Mouse (Mus musculus): ENCODE measurements at regions not wholly inside any gene's neighbourhood (a gene's known extent, or its start where the extent isn't known, plus 50 kb on each side); places are given as distances from the start of the nearest gene placed in this dataset.
"Not testable (repeated sequence)": the region's sequence is repeated elsewhere in the genome, so short reads cannot be mapped to it uniquely, and the experiment has no call there.

- DNase-seq = not testable (repeated sequence)
Observed at GRCm38 (mm10) chr12:115861759-115862158, 185.8 kb upstream of the Zfp386 start.

DNA sequence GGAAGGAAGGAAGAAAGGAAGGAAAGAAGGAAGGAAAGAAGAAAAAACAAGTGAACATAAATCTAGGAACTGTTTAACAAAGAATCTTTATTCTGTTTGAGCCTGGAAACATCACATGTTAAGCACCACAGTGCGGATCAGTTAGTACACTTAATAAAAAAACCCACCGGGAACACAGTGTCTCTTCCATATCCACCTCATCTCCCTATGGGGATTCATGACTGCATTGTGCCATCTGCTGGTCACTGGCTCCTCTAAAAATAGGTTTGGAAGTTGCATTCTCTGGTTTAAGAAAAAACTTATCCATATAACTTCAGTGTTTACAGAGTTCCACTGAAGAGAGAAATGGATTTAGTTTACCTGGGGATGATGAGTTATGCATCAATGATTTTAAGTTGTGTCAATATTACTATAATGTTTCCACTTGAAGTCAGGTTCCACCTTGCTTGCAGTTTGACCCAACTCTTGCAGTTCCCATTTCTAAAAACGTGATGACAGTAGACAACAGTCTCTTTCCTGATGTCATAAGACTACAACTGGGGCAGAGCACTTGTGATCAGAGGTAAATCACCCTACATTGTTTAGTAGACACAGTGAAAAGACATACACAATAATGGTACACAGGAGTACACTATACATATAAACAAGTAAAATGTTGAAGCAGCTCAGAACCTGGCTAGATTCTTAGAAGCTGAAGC lies 182.3 kb upstream of the Zfp386 start:
- DNase-seq = peak; percentile 9

GRCm38 (mm10) chr12:115868631-115869030 lies 178.9 kb upstream of the Zfp386 start:
- peak; percentile 5 for DNase-seq

DNA sequence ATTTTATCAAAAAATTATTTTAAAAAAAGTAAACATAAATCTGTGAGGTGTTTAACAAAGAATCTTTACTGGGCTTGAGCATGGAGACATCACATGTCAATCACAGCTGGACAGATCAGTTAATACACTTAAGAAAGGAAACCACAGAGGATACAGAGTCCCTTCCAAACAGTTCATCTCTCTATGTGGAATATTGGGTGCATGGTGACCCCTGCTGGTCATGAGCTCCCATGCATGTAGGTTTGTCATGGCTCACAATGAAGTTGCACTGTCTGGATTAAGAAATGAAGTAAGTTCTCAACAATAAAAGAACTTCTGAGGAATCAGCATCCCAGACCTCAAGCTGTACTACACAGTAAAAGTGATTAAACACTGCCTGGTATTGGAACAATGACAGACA lies 175.1 kb upstream of the Zfp386 start:
- not testable (repeated sequence) for DNase-seq

- DNase-seq = not testable (repeated sequence)
Observed at GRCm38 (mm10) chr12:115873976-115874375, 173.5 kb upstream of the Zfp386 start.

- no peak for DNase-seq
Observed at GRCm38 (mm10) chr12:115883719-115884118, 163.8 kb upstream of the Zfp386 start.

DNA sequence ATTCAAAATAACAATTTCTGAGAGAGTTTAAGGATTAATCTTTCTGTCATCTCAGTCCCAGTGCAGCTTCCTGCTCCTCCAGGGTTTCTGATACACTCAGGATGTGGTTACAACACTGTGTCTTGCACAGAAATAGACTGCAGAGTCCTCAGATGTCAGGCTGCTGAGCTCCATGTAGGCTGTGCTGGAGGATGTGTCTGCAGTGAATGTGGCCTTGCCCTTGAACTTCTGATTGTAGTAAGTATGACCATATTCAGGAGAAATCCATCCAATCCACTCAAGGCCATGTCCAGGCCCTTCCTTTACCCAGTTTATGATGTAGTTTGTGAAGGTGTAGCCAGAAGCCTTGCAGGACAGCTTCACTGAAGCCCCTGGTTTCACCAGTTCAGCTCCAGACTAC lies 159.5 kb upstream of the Zfp386 start:
- no peak for DNase-seq

GRCm38 (mm10) chr12:115892656-115893055 lies 154.9 kb upstream of the Zfp386 start:
- peak; percentile 9 for DNase-seq

DNA sequence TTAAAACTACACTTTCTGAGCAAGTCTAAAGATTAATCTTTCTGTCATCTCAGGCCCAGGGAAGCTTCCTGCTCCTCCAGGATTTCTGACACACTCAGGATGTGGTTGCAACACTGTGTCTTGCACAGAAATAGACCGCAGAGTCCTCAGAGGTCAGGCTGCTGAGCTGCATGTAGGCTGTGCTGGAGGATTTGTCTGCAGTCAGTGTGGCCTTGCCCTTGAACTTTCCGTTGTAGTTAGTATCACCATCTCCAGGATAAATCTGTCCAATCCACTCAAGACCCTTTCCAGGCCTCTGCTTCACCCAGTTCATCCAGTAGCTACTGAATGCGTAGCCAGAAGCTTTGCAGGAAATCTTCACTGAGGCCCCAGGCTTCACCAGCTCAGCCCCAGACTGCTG lies 135.3 kb upstream of the Zfp386 start:
- DNase-seq = peak; percentile 4

- DNase-seq = not testable (repeated sequence)
Observed at GRCm38 (mm10) chr12:115915420-115915819, 132.1 kb upstream of the Zfp386 start.

DNA sequence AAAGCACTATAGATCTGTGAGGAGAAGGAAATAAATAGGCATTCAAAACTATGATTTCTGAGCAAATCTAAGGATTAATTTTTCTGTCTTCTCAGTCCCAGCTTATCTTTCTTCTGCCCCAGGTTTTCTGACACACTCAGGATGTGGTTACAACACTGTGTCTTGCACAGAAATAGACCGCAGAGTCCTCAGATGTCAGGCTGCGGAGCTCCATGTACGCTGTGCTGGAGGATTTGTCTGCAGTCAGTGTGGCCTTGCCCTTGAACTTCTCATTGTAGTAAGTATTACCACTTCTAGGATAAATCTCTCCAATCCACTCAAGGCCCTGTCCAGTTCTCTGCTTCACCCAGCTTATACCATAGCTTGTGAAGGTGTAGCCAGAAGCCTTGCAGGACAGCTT lies 127.4 kb upstream of the Zfp386 start:
- peak; percentile 5 for DNase-seq

DNA sequence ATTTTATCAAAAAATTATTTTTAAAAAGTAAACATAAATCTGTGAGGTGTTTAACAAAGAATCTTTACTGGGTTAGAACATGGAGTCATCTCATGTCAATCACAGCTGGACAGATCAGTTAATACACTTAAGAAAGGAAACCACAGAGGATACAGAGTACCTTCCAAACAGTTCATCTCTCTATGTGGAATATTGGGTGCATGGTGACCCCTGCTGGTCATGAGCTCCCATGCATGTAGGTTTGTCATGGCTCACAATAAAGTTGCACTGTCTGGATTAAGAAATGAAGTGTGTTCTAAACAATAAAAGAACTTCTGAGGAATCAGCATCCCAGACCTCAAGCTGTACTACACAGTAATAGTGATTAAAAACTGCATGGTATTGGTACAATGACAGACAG lies 123.5 kb upstream of the Zfp386 start:
- not testable (repeated sequence) for DNase-seq

DNA sequence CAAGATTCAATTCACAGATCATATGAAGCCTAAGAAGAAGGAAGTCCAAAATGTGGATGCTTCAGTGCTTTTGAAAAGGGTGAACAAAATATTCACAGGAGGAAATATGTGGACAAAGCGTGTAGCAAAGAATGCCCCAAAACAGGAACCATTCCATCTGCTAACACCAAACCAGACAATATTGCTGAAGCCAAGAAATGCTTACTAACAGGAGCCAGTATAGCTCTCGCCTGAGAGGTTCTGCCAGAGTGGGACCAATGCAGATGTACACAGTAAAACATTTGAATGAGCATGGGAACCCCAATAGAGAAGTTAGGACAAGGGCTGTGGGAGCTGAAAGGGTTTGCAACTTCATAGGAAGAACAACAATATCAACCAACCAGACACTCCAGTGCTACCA lies 122.0 kb upstream of the Zfp386 start:
- not testable (repeated sequence) for DNase-seq

- DNase-seq = not testable (repeated sequence)
Observed at GRCm38 (mm10) chr12:115952325-115952724, 95.2 kb upstream of the Zfp386 start.

- not testable (repeated sequence) for DNase-seq
Observed at GRCm38 (mm10) chr12:115955477-115956177, 91.9 kb upstream of the Zfp386 start.

GRCm38 (mm10) chr12:115963701-115964100 lies 83.8 kb upstream of the Zfp386 start:
- DNase-seq = not testable (repeated sequence)

DNA sequence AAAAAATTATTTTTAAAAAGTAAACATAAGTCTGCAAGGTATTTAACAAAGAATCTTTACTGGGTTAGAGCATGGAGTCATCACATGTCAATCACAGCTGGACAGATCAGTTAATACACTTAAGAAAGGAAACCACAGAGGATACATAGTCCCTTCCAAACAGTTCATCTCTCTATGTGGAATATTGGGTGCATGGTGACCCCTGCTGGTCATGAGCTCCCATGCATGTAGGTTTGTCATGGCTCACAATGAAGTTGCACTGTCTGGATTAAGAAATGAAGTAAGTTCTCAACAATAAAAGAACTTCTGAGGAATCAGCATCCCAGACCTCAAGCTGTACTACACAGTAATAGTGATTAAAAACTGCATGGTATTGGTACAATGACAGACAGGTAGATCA lies 80.0 kb upstream of the Zfp386 start:
- DNase-seq = not testable (repeated sequence)
